Mouse (Mus musculus): ENCODE measurements around the gene Tnk2. TPM values are rescaled to one million over a fixed set of nuclear protein-coding genes. Genes with fewer than 3 reads are reported as not detected.

Gene Tnk2
- polyA plus RNA-seq, 1 experiment, result 202 TPM

GRCm38 (mm10) chr16:32710426-32711070, 66.9 kb downstream of the Tnk2 start:
- TF ChIP-seq CTCF (IDR thresholded peaks at IDR 0.05; ENCODE audit: extremely low read depth, insufficient read depth, low read length) (no peak), POLR2A (IDR thresholded peaks at IDR 0.05; ENCODE audit: extremely low read depth, insufficient read depth, low read length) (no peak)
- Histone ChIP-seq H3K27ac (ENCODE audit: insufficient read depth, low read length) (no peak overlapping the region), H3K4me3 (ENCODE audit: insufficient read depth, low read length) (no peak overlapping the region), H3K4me1 (ENCODE audit: control insufficient read depth, insufficient read depth, low read length) (no peaks in the 10 kb centered on the region)

- Histone ChIP-seq H3K4me3 (ENCODE audit: insufficient read depth, low read length) (no peak overlapping the region), H3K27ac (ENCODE audit: insufficient read depth, low read length) (no peak overlapping the region), H3K4me1 (ENCODE audit: control insufficient read depth, insufficient read depth, low read length) (no peaks in the 10 kb centered on the region)
- TF ChIP-seq CTCF (IDR thresholded peaks at IDR 0.05; ENCODE audit: extremely low read depth, insufficient read depth, low read length), result no peak
- no peak for TF ChIP-seq POLR2A (IDR thresholded peaks at IDR 0.05; ENCODE audit: extremely low read depth, insufficient read depth, low read length)
Measured at GRCm38 (mm10) chr16:32712202-32712601, 68.5 kb downstream of the Tnk2 start.

- H3K4me3 ChIP-seq (ENCODE audit: insufficient read depth, low read length), result no peak overlapping the region
- no peak for TF ChIP-seq POLR2A (IDR thresholded peaks at IDR 0.05; ENCODE audit: extremely low read depth, insufficient read depth, low read length)
Measured at GRCm38 (mm10) chr16:32713556-32713955, 69.9 kb downstream of the Tnk2 start.

GRCm38 (mm10) chr16:32715364-32715763, 71.7 kb downstream of the Tnk2 start:
- Histone ChIP-seq H3K4me3 (ENCODE audit: insufficient read depth, low read length) (no peak overlapping the region), H3K27ac (ENCODE audit: insufficient read depth, low read length) (no peak overlapping the region), H3K4me1 (ENCODE audit: control insufficient read depth, insufficient read depth, low read length) (no peaks in the 10 kb centered on the region)
- TF ChIP-seq CTCF (IDR thresholded peaks at IDR 0.05; ENCODE audit: extremely low read depth, insufficient read depth, low read length) (peak; percentile 28), POLR2A (IDR thresholded peaks at IDR 0.05; ENCODE audit: extremely low read depth, insufficient read depth, low read length) (no peak)

More at GRCm38 (mm10) chr16:32713556-32713955, 69.9 kb downstream of the Tnk2 start:
- Histone ChIP-seq H3K4me1 (ENCODE audit: control insufficient read depth, insufficient read depth, low read length) (no peaks in the 10 kb centered on the region), H3K27ac (ENCODE audit: insufficient read depth, low read length) (no peak overlapping the region)

GRCm38 (mm10) chr16:32723163-32723562, 79.5 kb downstream of the Tnk2 start:
- Histone ChIP-seq H3K4me1 (ENCODE audit: control insufficient read depth, insufficient read depth, low read length) (no peaks in the 10 kb centered on the region), H3K27ac (ENCODE audit: insufficient read depth, low read length) (no peak overlapping the region), H3K4me3 (ENCODE audit: insufficient read depth, low read length) (no peak overlapping the region)
- no peak for TF ChIP-seq POLR2A (IDR thresholded peaks at IDR 0.05; ENCODE audit: extremely low read depth, insufficient read depth, low read length)
- no peak for TF ChIP-seq CTCF (IDR thresholded peaks at IDR 0.05; ENCODE audit: extremely low read depth, insufficient read depth, low read length)

GRCm38 (mm10) chr16:32723767-32724166, 80.1 kb downstream of the Tnk2 start:
- no peak overlapping the region for H3K27ac ChIP-seq (ENCODE audit: insufficient read depth, low read length)
- no peaks in the 10 kb centered on the region for H3K4me1 ChIP-seq (ENCODE audit: control insufficient read depth, insufficient read depth, low read length)
- no peak overlapping the region for H3K4me3 ChIP-seq (ENCODE audit: insufficient read depth, low read length)
- TF ChIP-seq POLR2A (IDR thresholded peaks at IDR 0.05; ENCODE audit: extremely low read depth, insufficient read depth, low read length), result no peak
- no peak for TF ChIP-seq CTCF (IDR thresholded peaks at IDR 0.05; ENCODE audit: extremely low read depth, insufficient read depth, low read length)

- Histone ChIP-seq H3K4me3 (ENCODE audit: insufficient read depth, low read length) (no peak overlapping the region), H3K4me1 (ENCODE audit: control insufficient read depth, insufficient read depth, low read length) (no peaks in the 10 kb centered on the region), H3K27ac (ENCODE audit: insufficient read depth, low read length) (no peak overlapping the region)
- no peak for TF ChIP-seq CTCF (IDR thresholded peaks at IDR 0.05; ENCODE audit: extremely low read depth, insufficient read depth, low read length)
- TF ChIP-seq POLR2A (IDR thresholded peaks at IDR 0.05; ENCODE audit: extremely low read depth, insufficient read depth, low read length), result no peak
Measured at GRCm38 (mm10) chr16:32724259-32724658, 80.6 kb downstream of the Tnk2 start.

GRCm38 (mm10) chr16:32726501-32726900, 82.8 kb downstream of the Tnk2 start:
- H3K4me1 ChIP-seq (ENCODE audit: control insufficient read depth, insufficient read depth, low read length), result no peaks in the 10 kb centered on the region
- no peak overlapping the region for H3K4me3 ChIP-seq (ENCODE audit: insufficient read depth, low read length)
- no peak overlapping the region for H3K27ac ChIP-seq (ENCODE audit: insufficient read depth, low read length)
- TF ChIP-seq CTCF (IDR thresholded peaks at IDR 0.05; ENCODE audit: extremely low read depth, insufficient read depth, low read length), result no peak
- no peak for TF ChIP-seq POLR2A (IDR thresholded peaks at IDR 0.05; ENCODE audit: extremely low read depth, insufficient read depth, low read length)

- Histone ChIP-seq H3K4me3 (ENCODE audit: insufficient read depth, low read length) (no peak overlapping the region), H3K27ac (ENCODE audit: insufficient read depth, low read length) (no peak overlapping the region), H3K4me1 (ENCODE audit: control insufficient read depth, insufficient read depth, low read length) (no peaks in the 10 kb centered on the region)
- TF ChIP-seq CTCF (IDR thresholded peaks at IDR 0.05; ENCODE audit: extremely low read depth, insufficient read depth, low read length) (no peak), POLR2A (IDR thresholded peaks at IDR 0.05; ENCODE audit: extremely low read depth, insufficient read depth, low read length) (no peak)
Measured at GRCm38 (mm10) chr16:32728240-32728639, 84.6 kb downstream of the Tnk2 start.

- Histone ChIP-seq H3K4me1 (ENCODE audit: control insufficient read depth, insufficient read depth, low read length) (no peaks in the 10 kb centered on the region), H3K27ac (ENCODE audit: insufficient read depth, low read length) (no peak overlapping the region), H3K4me3 (ENCODE audit: insufficient read depth, low read length) (no peak overlapping the region)
- TF ChIP-seq POLR2A (IDR thresholded peaks at IDR 0.05; ENCODE audit: extremely low read depth, insufficient read depth, low read length) (no peak), CTCF (IDR thresholded peaks at IDR 0.05; ENCODE audit: extremely low read depth, insufficient read depth, low read length) (no peak)
Measured at GRCm38 (mm10) chr16:32728730-32729129, 85.1 kb downstream of the Tnk2 start.

Other genes starting within 250 kb of the Tnk2 start
- not detected in 2 replicates for gene Tm4sf19, start 243.4 kb upstream of the Tnk2 start, polyA plus RNA-seq (2012; rRNA removed)
- gene Tctex1d2, start 224.2 kb upstream of the Tnk2 start, polyA plus RNA-seq (2012; rRNA removed), result 21.9 and 24.3 TPM in 2 replicates
- 24.1 and 27.0 TPM in 2 replicates for gene Pcyt1a, start 213.0 kb upstream of the Tnk2 start, polyA plus RNA-seq (2012; rRNA removed)
- 0.04 TPM in 1 of 2 replicates, not detected in the other for gene Slc51a, start 156.0 kb upstream of the Tnk2 start, polyA plus RNA-seq (2012; rRNA removed)
- not detected in 2 replicates for gene Zdhhc19, start 147.6 kb upstream of the Tnk2 start, polyA plus RNA-seq (2012; rRNA removed)
- 77.7 and 82.2 TPM in 2 replicates for gene Tfrc, start 35.0 kb upstream of the Tnk2 start, polyA plus RNA-seq (2012; rRNA removed)
- gene Muc4, start 92.0 kb downstream of the Tnk2 start, polyA plus RNA-seq (2012; rRNA removed), result 0.02 TPM in 2 replicates
- not detected in 2 replicates for gene Muc20, start 153.6 kb downstream of the Tnk2 start, polyA plus RNA-seq (2012; rRNA removed)
- gene Smbd1, start 166.6 kb downstream of the Tnk2 start, polyA plus RNA-seq (2012; rRNA removed), result not detected in 2 replicates
- 49.9 and 54.0 TPM in 2 replicates for gene Fyttd1, start 233.6 kb downstream of the Tnk2 start, polyA plus RNA-seq (2012; rRNA removed)
- 77.0 TPM in 2 replicates for gene Rubcn, start 233.9 kb downstream of the Tnk2 start, polyA plus RNA-seq (2012; rRNA removed)

All from cortical plate, adult 2 months (tissue).